Mouse (Mus musculus) ES-Bruce4 (cell line): ENCODE data around the gene Uqcc2. TPM values are rescaled to one million over a fixed set of nuclear protein-coding genes. Genes with fewer than 3 reads are reported as not detected.

Source experiments
- H3K27ac ChIP-seq: 2 replicates; pipeline ENCODE4 v1.5.1; 2012; ENCODE audit warnings: low read length, inconsistent platforms; ENCODE audit not compliant: insufficient read depth
- H3K27me3 ChIP-seq: 2 replicates; pipeline ENCODE4 v1.6.1; 2012; ENCODE audit warnings: mild to moderate bottlenecking, low read length, inconsistent platforms; ENCODE audit not compliant: control insufficient read depth, poor library complexity, insufficient read depth, severe bottlenecking
- H3K36me3 ChIP-seq: 2 replicates; pipeline ENCODE4 v1.6.1; 2012; ENCODE audit warnings: inconsistent platforms, mild to moderate bottlenecking, low read length, moderate library complexity; ENCODE audit not compliant: control insufficient read depth, poor library complexity, insufficient read depth, severe bottlenecking
- H3K4me1 ChIP-seq: one replicate; pipeline ENCODE4 v1.8.1; 2011; ENCODE audit warnings: low read length; ENCODE audit not compliant: control insufficient read depth, insufficient read depth
- H3K4me3 ChIP-seq: 2 replicates; pipeline ENCODE4 v1.5.1; 2011; ENCODE audit warnings: low read depth, mild to moderate bottlenecking, low read length
- H3K9ac ChIP-seq: 2 replicates; pipeline ENCODE4 v1.6.1; 2012; ENCODE audit warnings: low read depth, mild to moderate bottlenecking, inconsistent platforms; ENCODE audit not compliant: poor library complexity, severe bottlenecking
- H3K9me3 ChIP-seq: replicated peaks from 2 replicates; pipeline ENCODE4 v1.6.1; 2012; ENCODE audit warnings: mild to moderate bottlenecking, low read length, inconsistent platforms; ENCODE audit not compliant: control insufficient read depth, poor library complexity, insufficient read depth, severe bottlenecking
- CTCF ChIP-seq: IDR thresholded peaks from one replicate; pipeline ENCODE4 v1.8.1; 2011; ENCODE audit warnings: low read depth, low read length
- EP300 ChIP-seq: IDR thresholded peaks from 2 replicates; pipeline ENCODE4 v1.6.1; 2011; ENCODE audit warnings: low read depth, low read length; ENCODE audit not compliant: insufficient read depth
- POLR2A ChIP-seq: IDR thresholded peaks from one replicate; pipeline ENCODE4 v1.8.1; 2011; ENCODE audit warnings: low read length; ENCODE audit not compliant: insufficient read depth
- polyA plus RNA-seq: library from polyadenylated mRNA; stranded (reverse); fragments of >200 nt; gene quantifications from 2 replicates; pipeline ENCODE4 v1.2.4, GENCODE M21; 2011; ENCODE audit warnings: low read depth; ENCODE audit not compliant: missing spikeins, insufficient read depth, insufficient read length

Gene Uqcc2
- polyA plus RNA-seq, 1 experiment: 138 TPM

DNA sequence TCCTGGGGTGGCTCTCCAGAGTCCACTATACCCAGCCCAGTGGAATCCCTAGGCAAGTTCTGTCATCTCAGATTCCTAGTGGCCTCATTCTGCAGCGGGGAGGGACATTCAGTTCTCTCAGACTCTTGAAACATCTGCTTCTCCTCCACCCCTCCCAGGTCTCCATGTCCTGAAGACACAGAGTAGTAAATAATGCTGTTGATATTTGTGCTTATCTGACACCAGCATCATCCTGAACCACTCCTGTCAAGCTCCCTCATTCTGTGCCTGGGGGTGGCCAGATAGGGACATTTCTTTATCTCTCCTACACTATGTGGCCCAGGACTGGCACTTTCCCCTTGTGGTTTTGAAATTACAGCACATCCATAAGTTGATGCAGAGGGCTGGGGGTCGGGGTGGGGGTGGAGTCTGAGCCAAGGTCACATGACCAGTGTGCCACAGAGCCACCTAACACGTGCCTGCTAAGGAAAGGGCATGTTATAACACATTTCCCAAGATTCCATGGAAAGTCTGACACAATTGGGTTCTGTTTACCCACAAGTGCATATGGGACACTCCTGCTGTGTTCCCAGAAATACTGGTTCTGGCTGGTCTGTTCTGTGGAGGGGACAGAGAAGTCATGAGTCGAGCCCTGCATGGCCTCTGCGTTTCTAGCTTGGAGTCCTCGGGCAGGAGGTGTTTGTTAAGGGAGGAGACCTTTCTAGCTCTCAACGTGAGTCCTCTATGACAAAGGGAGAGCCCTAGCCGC lies 19.4 kb upstream of the Uqcc2 start:
- Histone ChIP-seq H3K9ac (no peak overlapping the region), H3K9me3 (no peaks in the 10 kb centered on the region), H3K4me1 (no peaks in the 10 kb centered on the region), H3K36me3 (no peaks in the 10 kb centered on the region), H3K27me3 (no peaks in the 10 kb centered on the region), H3K27ac (no peak overlapping the region), H3K4me3 (no peak overlapping the region)
- TF ChIP-seq CTCF (no peak), EP300 (no peak), POLR2A (no peak)

DNA sequence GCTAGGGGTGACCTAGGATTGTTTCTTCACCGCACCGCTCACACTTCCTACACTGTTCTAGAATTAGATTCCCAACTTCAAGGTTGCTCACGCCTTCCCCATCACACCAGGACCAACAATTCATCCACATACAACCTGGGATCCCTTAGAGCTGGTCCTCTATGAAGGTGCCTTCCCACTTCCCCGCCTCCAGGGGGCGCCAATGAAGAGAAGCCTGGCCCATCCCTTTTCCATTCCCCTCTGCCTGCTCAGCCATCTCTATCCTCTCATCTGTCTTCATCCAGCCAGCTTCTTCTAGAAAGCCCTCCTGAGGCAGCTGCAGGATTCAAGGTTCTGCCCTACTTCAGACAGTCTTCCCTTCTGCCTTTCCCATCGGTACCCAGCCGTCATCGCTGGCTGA lies 17.7 kb upstream of the Uqcc2 start:
- no peaks in the 10 kb centered on the region for H3K36me3 ChIP-seq
- TF ChIP-seq EP300 (no peak), CTCF (peak; percentile 78)
- no peaks in the 10 kb centered on the region for H3K4me1 ChIP-seq
- no peak overlapping the region for H3K27ac ChIP-seq
- H3K9ac ChIP-seq: no peak overlapping the region
- no peaks in the 10 kb centered on the region for H3K9me3 ChIP-seq
- H3K27me3 ChIP-seq: no peaks in the 10 kb centered on the region
- no peak overlapping the region for H3K4me3 ChIP-seq

DNA sequence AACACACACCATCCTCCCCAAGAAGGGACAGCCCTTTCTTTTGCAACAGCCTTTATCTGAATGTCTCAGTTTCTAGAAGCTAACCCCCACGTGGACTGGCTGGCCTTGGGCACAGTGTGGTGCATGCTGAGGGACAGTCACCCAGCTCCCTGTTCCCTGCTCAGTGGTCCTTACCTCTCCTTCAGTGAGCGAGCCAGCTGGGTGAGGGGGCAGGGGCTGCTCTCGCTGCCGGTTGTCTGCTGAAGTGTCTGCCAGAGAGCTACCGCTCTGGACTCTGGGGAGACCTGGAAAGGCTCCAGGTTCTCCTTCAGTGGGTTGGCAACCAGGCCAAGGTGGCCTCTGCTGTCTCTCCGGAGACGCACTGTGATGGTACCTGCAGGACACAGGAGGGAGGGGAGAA lies 17.2 kb upstream of the Uqcc2 start:
- Histone ChIP-seq H3K4me1 (no peaks in the 10 kb centered on the region), H3K36me3 (no peaks in the 10 kb centered on the region), H3K4me3 (no peak overlapping the region), H3K27ac (no peak overlapping the region), H3K27me3 (no peaks in the 10 kb centered on the region), H3K9me3 (no peaks in the 10 kb centered on the region), H3K9ac (no peak overlapping the region)
- no peak for TF ChIP-seq CTCF
- TF ChIP-seq EP300: no peak
- TF ChIP-seq POLR2A: no peak

DNA sequence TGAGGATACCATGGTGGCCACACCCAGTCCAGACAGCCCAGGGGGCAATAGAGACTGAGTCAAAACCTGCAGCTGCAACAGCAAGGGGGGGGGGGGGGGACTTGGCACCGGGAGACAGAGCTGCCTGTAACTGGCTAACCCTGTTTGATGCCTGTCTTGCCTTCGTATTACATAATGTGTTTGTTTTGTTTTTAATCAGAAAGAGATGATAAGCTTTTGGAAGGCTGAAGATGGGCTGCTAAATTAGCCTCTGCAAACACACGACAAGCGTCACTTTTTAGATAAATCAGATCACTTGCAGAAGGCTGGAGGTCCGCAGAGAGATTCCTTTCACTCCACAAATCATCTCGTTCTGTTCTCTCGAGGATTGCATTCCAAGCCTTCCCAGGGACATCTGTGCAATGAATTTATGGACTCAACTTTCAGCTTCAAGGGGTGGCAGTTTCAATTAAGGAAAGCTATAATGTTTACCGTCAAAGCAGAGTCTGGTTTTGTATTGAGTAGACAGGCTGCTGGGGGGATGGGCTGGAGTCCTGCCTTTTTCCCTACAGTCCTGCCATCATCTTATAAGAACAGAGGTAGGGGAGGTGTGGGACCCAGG lies 12.7 kb upstream of the Uqcc2 start:
- no peak overlapping the region for H3K4me3 ChIP-seq
- H3K27ac ChIP-seq: no peak overlapping the region
- H3K36me3 ChIP-seq: no peaks in the 10 kb centered on the region
- no peaks in the 10 kb centered on the region for H3K9me3 ChIP-seq
- peaks cover 4% of the 10 kb centered on the region for H3K4me1 ChIP-seq
- H3K9ac ChIP-seq: no peak overlapping the region
- TF ChIP-seq POLR2A (no peak), EP300 (no peak), CTCF (no peak)
- no peaks in the 10 kb centered on the region for H3K27me3 ChIP-seq

DNA sequence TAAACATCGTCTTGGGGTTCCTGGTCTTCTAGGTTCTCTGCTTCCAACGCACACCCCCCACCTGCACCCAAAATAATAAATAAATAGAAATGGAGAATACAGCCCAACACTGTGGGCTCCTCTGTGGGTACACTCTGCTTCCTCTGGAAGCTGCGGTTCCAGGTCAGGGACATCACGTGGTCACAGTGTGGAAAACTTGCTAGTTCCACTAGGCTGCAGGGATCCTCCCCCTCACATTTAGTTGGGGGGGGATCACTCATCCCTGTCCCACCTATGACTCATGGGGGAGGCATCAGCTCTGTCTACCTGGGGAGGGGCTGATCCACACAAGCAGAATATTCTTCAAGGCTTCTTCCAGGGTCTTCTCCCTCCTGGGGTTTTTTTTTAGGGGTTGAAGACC lies 10.4 kb upstream of the Uqcc2 start:
- Histone ChIP-seq H3K36me3 (no peaks in the 10 kb centered on the region), H3K9ac (no peak overlapping the region), H3K9me3 (no peaks in the 10 kb centered on the region), H3K27ac (no peak overlapping the region), H3K4me3 (no peak overlapping the region), H3K27me3 (no peaks in the 10 kb centered on the region), H3K4me1 (peaks cover 4% of the 10 kb centered on the region)
- TF ChIP-seq EP300: no peak
- no peak for TF ChIP-seq POLR2A
- no peak for TF ChIP-seq CTCF

DNA sequence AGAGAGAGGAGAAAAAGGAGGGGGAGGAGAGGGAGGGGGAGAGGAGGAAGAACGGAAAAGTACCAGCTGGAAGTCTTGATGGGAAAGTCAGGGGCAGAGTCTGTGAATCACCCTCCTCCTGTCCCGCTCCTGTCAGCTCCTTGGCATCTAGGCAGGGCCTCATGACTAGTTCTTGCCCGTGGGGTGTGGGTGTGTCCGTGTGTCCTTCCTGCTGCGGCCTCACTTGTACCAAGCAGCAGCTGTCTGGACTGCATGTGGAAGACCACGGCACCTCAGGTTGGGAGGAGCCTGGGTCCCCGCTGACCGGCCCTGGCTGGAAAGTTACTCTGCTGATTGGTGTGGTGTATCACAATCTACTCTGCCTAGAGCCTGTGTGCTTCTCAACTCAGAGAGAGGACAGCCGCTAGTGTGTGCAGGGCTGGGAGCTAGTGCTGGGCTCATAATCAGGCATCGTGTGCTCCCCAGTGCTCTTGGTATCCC lies 8.3 kb upstream of the Uqcc2 start:
- H3K27me3 ChIP-seq: no peaks in the 10 kb centered on the region
- H3K27ac ChIP-seq: no peak overlapping the region
- no peak overlapping the region for H3K9ac ChIP-seq
- TF ChIP-seq EP300 (0 out of 2 replicates have a peak, but pooled peaks have one; percentile 8), POLR2A (no peak)
- peaks cover 4% of the 10 kb centered on the region for H3K4me1 ChIP-seq
- no peaks in the 10 kb centered on the region for H3K36me3 ChIP-seq
- no peak overlapping the region for H3K4me3 ChIP-seq
- no peaks in the 10 kb centered on the region for H3K9me3 ChIP-seq
